Mouse (Mus musculus) embryo, embryonic 10 days (tissue): ENCODE measurements around the gene Actl7a.

ENCODE experiments used
- DNase-seq: peaks from one replicate; pipeline ENCODE4 v3.0.0-alpha.2; 2015; ENCODE audit warnings: low spot score

The Actl7a gene

GRCm38 (mm10) chr4:56757693-56758092, 14.5 kb downstream of the Actl7a start:
- no peak for DNase-seq

- no peak for DNase-seq
Observed at GRCm38 (mm10) chr4:56767861-56768284, 24.7 kb downstream of the Actl7a start.

- DNase-seq, result no peak
Observed at GRCm38 (mm10) chr4:56768913-56769312, 25.7 kb downstream of the Actl7a start.

- DNase-seq, result no peak
Observed at GRCm38 (mm10) chr4:56771065-56771464, 27.9 kb downstream of the Actl7a start.

GRCm38 (mm10) chr4:56791373-56791772, 48.2 kb downstream of the Actl7a start:
- peak; percentile 39 for DNase-seq
